Mouse (Mus musculus) lung, adult 18-20 months (tissue): ENCODE results near the gene Chadl.
"Not testable (repeated sequence)": the region's sequence is repeated elsewhere in the genome, so short reads cannot be mapped to it uniquely, and the experiment has no call there.

Experiments used
- DNase-seq, 2 experiments: peaks; one replicate each; pipeline ENCODE4 v3.0.0; 2022; ENCODE audit warnings: mixed read lengths in 2 of 2

Gene Chadl

GRCm38 (mm10) chr15:81697175-81697574 lies at the start of gene Chadl:
TSS of gene Chadl (minus strand) at chr15:81697287.
- DNase-seq, result no peak

DNA sequence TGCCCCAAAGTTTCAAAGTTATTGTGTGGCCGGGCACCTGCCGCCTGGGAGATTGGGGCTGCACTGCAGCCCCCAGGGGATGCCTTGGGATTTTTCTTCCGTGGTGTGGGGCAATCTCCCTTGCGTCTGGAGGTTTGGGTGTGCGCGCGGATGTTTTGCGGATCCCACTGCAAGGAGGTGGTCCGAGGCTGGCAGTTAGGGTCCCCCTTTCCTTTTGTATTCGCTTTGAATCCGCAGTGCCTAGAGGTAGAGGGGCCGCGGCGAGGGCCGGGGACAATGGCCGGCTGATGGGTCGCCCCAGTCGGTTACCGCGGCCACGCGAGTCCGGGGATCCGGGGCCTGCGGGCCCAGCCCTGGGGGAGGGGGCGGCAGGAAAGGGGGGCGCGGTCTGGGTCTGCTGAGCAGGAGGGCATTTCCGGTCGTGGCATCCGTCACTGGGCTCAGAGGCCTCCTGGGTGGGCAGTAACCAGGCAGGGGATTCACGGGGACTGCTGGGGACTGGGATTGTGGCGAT lies 48.6 kb upstream of the Chadl start:
- peak; percentile 53 to 60 for DNase-seq

DNA sequence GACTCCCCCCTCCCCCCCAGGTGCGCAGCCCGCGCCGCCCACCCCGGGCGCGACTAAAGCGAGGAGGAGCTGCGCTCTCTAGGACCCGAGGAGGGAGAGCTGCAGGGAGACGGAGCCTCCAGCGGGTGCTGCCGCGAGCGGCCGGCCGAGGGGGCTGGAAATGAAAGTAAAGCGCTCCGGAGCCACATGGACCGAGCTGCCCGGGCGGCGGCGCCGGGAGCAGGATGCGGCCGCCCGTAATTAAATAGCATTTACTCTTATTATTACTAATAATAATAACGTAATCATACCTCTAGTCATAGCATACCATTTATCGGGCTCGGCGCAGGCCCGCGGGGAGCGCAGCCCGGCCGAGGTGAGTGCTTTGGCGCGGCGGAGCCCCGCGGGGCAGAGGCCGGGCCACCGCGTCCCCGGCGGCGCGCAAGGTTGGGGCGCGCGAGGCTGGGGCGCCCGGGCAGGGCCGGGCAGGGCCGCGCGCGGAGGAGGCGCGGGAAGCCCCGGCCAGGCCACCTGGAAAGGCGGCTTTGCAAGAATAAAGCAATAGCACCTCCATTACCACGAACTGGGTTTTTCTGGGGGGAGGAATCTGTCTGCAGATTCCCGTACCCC lies 48.0 kb upstream of the Chadl start, which contains the start of the genes Zc3h7b and Rangap1:
Zc3h7b (plus strand) TSS at position 66 of the 609 bp plus-strand sequence.
Rangap1 (minus strand) TSS at position 539 of the 609 bp plus-strand sequence.
- peak; percentile 78 to 81 for DNase-seq

DNA sequence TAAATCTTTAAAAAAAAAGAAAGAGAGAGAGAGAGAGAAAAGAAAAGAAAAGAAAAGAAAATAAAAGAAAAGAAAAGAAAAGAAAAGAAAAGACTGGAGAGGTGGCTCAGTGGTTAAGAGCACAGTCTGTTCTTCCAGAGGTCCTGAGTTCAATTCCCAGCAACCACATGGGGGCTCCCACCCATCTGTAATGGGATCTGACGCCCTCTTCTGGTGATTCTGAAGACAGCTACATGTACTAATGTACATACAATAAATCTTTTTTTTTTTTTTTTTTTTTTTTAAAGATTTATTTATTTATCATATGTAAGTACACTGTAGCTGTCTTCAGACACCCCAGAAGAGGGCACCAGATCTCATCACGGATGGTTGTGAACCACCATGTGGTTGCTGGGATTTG lies 45.3 kb upstream of the Chadl start:
- not testable (repeated sequence) for DNase-seq

GRCm38 (mm10) chr15:81739924-81740323 lies 42.8 kb upstream of the Chadl start:
- DNase-seq, result peak in 1 of 2 experiments; percentile 15

DNA sequence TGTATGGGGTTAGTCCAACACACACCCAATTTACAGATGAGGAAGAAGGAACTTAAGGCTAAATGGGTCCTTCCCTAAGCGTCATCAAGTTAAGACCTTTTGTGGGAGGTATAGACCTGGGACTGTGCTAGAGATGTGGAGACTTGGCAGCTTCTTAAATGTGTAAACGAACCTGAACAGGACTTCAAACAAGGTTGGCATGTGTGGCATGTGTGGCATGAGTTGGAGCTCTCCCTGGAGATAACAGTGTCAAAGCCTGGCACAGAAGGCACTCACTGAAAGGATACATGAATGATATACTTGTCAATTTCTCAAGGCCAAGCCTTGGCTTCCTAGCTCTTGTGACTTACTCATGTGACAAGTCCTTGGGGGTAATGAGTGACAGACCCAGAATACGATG lies 42.2 kb upstream of the Chadl start:
- peak; percentile 54 to 60 for DNase-seq

- no peak for DNase-seq
Observed at GRCm38 (mm10) chr15:81735075-81735474, 38.0 kb upstream of the Chadl start.

- peak; percentile 99 for DNase-seq
Observed at GRCm38 (mm10) chr15:81729792-81730635, 32.9 kb upstream of the Chadl start.

- peak; percentile 24 to 27 for DNase-seq
Observed at GRCm38 (mm10) chr15:81729241-81729791, 32.2 kb upstream of the Chadl start.

GRCm38 (mm10) chr15:81725965-81726364 lies 28.9 kb upstream of the Chadl start:
- DNase-seq, result no peak

GRCm38 (mm10) chr15:81723653-81724052 lies 26.6 kb upstream of the Chadl start:
- DNase-seq, result no peak

DNA sequence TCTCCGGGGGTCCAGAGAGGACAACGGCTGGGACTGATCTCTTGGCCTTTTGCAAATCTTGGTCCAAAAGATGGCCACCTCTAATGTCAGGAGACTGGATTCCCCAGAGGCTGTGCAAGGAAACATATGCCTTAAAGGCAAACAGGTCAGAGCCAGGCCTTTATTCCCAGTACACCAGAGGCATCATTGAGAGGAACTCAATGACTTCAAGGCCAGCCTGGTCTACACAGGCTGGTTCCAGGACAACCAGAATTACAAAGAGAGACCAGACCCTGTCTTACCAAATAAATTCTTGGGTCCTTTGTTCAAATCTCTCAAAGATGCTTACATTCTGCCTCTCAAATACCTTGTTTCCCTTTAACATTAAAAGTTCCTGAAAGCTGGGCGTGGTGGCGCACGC lies 25.3 kb upstream of the Chadl start:
- no peak for DNase-seq

DNA sequence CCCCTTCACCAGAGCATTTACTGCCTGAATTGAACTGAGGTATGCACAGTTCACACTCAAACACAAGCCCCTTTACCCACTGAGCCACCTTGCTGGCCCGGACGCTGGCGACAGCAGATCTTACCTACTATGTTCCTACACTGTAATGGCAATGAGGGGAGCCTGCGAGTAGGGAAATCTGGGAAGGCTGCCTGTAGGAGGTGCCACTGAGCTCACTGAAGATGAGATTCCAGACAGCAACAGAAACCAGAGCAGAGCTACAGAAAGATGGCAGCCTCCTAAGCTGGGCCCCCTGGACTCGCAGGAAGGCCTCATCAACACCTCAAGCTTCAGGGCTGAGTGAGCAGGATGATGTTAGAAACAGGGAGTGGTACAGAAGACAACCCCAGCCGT lies 22.0 kb upstream of the Chadl start:
- no peak for DNase-seq

GRCm38 (mm10) chr15:81718336-81719138 lies 21.4 kb upstream of the Chadl start:
- no peak for DNase-seq

- DNase-seq, result no peak
Observed at GRCm38 (mm10) chr15:81713742-81714141, 16.7 kb upstream of the Chadl start.

DNA sequence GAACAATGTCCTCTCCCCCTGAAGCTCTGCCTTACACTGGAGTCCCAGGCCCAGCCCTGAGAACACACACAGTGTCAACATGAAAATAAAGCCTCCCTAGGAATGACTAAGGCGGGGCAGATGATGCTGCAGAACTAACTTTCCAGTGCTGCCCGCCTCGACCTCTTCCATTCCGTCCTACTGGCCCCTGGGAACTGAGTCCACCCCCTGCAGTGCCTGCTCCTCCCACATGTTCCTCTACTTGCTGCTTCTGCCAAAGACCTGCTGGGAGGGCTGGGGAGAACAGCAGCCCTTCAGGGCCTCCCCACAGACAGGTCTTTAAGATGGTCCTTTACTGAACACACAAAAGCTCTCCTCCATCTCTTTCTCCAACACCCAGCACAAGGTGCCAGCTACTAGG lies 13.7 kb upstream of the Chadl start:
- DNase-seq, result no peak

- DNase-seq, result no peak
Observed at GRCm38 (mm10) chr15:81709686-81710085, 12.6 kb upstream of the Chadl start.

- no peak for DNase-seq
Observed at GRCm38 (mm10) chr15:81708991-81709390, 11.9 kb upstream of the Chadl start.

GRCm38 (mm10) chr15:81703094-81703489 lies 6.0 kb upstream of the Chadl start:
- no peak for DNase-seq

DNA sequence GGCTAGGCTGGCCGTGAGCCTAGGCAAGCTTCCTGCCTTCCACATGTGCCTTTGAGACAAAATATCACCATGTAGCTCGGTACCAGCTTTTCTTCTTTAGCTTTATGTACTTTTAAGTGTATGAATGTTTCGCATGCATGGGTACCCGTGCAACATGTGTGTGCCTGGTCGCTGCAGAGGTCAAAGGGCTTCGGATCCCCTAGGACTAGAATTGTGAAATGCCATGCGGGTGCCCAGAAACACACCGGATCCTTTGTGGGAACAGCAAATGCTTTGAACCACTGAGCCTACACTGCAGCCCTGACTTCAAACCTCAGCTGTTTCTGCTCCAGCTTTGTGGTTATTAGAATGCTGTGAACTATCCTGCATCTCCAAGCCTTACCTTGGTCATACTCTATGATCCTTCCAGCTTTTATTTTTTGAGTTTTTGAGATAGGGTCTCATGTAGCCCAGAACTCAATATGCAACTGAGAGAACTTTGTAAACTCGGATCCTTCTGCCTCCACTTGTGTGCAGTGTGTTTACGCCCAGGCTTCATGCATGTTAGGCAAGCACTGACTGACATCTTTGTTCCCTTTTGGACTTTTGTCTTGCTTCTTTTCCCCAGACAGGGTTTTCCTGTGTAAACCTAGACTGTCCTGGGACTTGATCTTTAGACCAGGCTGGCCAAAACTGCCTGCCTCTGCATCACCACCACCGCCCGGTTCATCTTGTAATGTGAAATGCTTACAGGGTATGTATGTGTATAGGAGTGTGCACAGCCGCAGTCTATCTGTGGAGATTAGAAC lies 5.4 kb upstream of the Chadl start:
- no peak for DNase-seq

DNA sequence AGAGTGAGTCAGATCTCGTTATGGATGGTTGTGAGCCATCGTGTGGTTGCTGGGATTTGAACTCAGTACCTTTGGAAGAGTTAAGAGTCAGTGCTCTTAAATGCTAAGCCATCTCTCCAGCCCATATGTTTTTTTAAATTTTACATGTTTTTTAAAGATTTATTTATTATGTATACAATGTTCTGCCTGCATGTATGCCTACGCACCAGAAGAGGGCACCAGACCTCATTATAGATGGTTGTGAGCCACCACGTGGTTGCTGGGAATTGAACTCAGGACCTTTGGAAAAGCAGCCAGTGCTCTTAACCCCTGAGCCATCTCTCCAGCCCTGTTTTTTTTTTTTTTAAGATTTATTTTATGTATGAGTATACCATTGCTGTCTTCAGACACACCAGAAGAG lies 4.3 kb upstream of the Chadl start:
- DNase-seq, result not testable (repeated sequence)

DNA sequence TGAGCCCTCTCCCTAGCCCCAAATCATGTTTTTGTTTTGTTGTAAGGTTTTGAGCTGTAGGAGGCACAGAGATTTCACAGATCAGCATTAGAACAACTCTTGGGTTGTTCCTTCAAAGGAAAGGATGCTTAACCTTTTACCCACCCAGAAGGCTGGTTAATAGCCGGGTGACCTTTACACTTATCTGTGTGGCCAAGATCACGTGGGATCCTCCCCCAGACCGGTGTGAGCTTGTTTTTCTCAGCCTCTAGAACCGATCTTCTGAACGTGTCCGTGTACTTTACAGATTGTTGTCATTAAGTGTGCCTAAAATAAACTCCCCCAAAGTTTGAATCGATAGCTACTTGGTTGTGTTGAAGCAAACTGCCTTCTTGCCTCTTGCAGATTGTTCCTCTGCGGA lies 3.5 kb upstream of the Chadl start:
- no peak for DNase-seq
